ENCODE assay signal across 15 mouse cellular contexts in the genomic region with DNA sequence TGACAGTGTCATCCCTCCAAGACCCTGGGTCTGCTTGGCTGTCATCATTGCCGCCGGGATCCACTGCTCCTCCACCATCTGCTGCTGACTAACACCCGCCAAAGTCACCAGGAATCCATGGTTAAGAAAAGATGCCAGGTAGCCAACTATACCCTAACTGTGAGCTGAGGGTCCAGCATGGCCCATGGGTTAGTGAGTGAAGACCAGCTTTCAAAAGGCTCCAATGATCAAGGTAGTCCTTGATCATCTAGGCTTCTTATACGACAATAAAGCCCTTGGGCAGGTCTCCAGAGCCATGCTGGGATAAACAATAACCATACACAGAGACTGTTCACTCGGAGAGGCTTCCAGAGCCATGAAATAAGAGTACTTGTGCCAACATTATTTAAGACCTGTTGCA.
"Had no signal": no experiment of that assay in that cellular context is flagged by ENCODE, and none has a peak within 500 bp of the region (broad histone marks: within the 10 kb centered on the region; RNA-seq: fewer than 3 reads in every experiment).

No protein-coding gene starts in this region.

- H3K4me2 ChIP-seq: kidney, embryonic 15.5 days; limb, embryonic 12.5 days; liver, embryonic 13.5 days; lung, embryonic 15.5 days; neural tube, embryonic 15.5 days had no signal

- ATAC-seq: liver, postnatal 0 days had no signal

- H3K27ac ChIP-seq: kidney, embryonic 15.5 days; limb, embryonic 12.5 days; liver, embryonic 13.5 days; lung, embryonic 15.5 days; neural tube, embryonic 15.5 days; stomach, postnatal 0 days had no signal

- H3K27me3 ChIP-seq: kidney, embryonic 15.5 days; limb, embryonic 12.5 days; liver, embryonic 13.5 days; lung, embryonic 15.5 days; megakaryocyte, embryonic 14.5 days; neural tube, embryonic 15.5 days had no signal

- H3K9me3 ChIP-seq: kidney, embryonic 15.5 days; limb, embryonic 12.5 days; liver, embryonic 13.5 days; lung, embryonic 15.5 days; neural tube, embryonic 15.5 days had no signal

- H3K9ac ChIP-seq: kidney, embryonic 15.5 days; limb, embryonic 12.5 days; liver, embryonic 13.5 days; liver, postnatal 0 days; lung, embryonic 15.5 days; neural tube, embryonic 15.5 days had no signal

- H3K4me3 ChIP-seq: kidney, embryonic 15.5 days; limb, embryonic 12.5 days; liver, embryonic 13.5 days; lung, embryonic 15.5 days; megakaryocyte, embryonic 14.5 days; myocyte; neural tube, embryonic 15.5 days had no signal

- H3K4me1 ChIP-seq: limb, embryonic 12.5 days; lung, embryonic 15.5 days had no signal

- DNase-seq: kidney, postnatal 14 days; layer of hippocampus, postnatal 36 days; liver; liver, embryonic 13.5 days; liver, postnatal 0 days; lung, postnatal 14 days; midbrain, embryonic 14.5 days; thymus, postnatal 4 days had no signal
